Mouse (Mus musculus): ENCODE results near the gene Kcnh1. TPM values are rescaled to one million over a fixed set of nuclear protein-coding genes. Genes with fewer than 3 reads are reported as not detected.

Kcnh1 gene
- total and polyA plus RNA-seq, 3 experiments: not detected

- Histone ChIP-seq H3K9me3 (replicated peaks; ENCODE audit: low read length) (no peaks in the 10 kb centered on the region), H3K9ac (ENCODE audit: insufficient read depth, low read depth) (no peak overlapping the region), H3K79me2 (replicated peaks; ENCODE audit: control insufficient read depth, extremely low read depth, insufficient read depth, poor library complexity, severe bottlenecking) (no peaks in the 10 kb centered on the region), H3K36me3 (replicated peaks in 1 of 2; ENCODE audit: control insufficient read depth in 1 of 2, insufficient read depth in 1 of 2, low read length in 1 of 2) (no peaks in the 10 kb centered on the region), H3K27me3 (replicated peaks) (peaks cover 70% of the 10 kb centered on the region), H3K4me2 (ENCODE audit: insufficient read depth, low read depth, poor library complexity, severe bottlenecking) (no peak overlapping the region), H3K27ac (ENCODE audit: insufficient read depth, low read depth) (no peak overlapping the region), H3K4me3 (replicated peaks in 1 of 3; ENCODE audit: low read depth in 2 of 3, low read length in 2 of 3, poor library complexity in 1 of 3) (no peak overlapping the region), H3K4me1 (ENCODE audit: control insufficient read depth in 1 of 2, insufficient read depth in 2 of 2) (no peaks in the 10 kb centered on the region)
- dilution Hi-C loops (cut with MboI; ENCODE audit: extremely low pct_ligation_motif_present, extremely low pct_unique_long_range_greater_than_20kb, low sequenced_read_pairs) (no loop called here), in situ Hi-C loops (cut with MboI; ENCODE audit: low pct_ligation_motif_present, low pct_unique_long_range_greater_than_20kb, low sequenced_read_pairs) (no loop called here)
- TF ChIP-seq UBTF (IDR thresholded peaks at IDR 0.05; ENCODE audit: low read depth, low read length) (no peak), MAX (IDR thresholded peaks at IDR 0.05; ENCODE audit: low read length) (no peak), POLR2AphosphoS2 (IDR thresholded peaks at IDR 0.05; ENCODE audit: low read depth, low read length) (no peak), ZNF384 (IDR thresholded peaks at IDR 0.05; ENCODE audit: low read depth, low read length) (no peak), USF2 (conservative IDR thresholded peaks at IDR 0.05; ENCODE audit: low read depth, low read length) (no peak), IRF4 (IDR thresholded peaks at IDR 0.05; ENCODE audit: low read depth, low read length) (no peak), CHD2 (IDR thresholded peaks at IDR 0.05; ENCODE audit: low read length) (no peak), RCOR1 (conservative IDR thresholded peaks at IDR 0.05; ENCODE audit: low read depth, low read length) (no peak), USF1 (IDR thresholded peaks at IDR 0.05; ENCODE audit: low read depth, low read length) (no peak), NRF1 (IDR thresholded peaks at IDR 0.05; ENCODE audit: low read depth, low read length) (no peak), KAT2A (IDR thresholded peaks at IDR 0.05; ENCODE audit: insufficient replicate concordance, low read length) (no peak), E2F4 (IDR thresholded peaks at IDR 0.05; ENCODE audit: insufficient replicate concordance, low read depth, low read length) (no peak), PAX5 (IDR thresholded peaks at IDR 0.05; ENCODE audit: low read length) (no peak), ZMIZ1 (IDR thresholded peaks at IDR 0.05; ENCODE audit: low read depth, low read length) (no peak), SIN3A (IDR thresholded peaks at IDR 0.05; ENCODE audit: low read length) (no peak), JUND (conservative IDR thresholded peaks at IDR 0.05; ENCODE audit: low read depth, low read length) (no peak), TCF12 (IDR thresholded peaks at IDR 0.05; ENCODE audit: low read depth, low read length) (no peak), JUN (IDR thresholded peaks at IDR 0.05; ENCODE audit: insufficient read depth, low read depth, low read length) (no peak), NELFE (IDR thresholded peaks at IDR 0.05; ENCODE audit: low read depth, low read length) (no peak), BHLHE40 (IDR thresholded peaks at IDR 0.05; ENCODE audit: low read depth, low read length) (no peak)
- no peak for DNase-seq (ENCODE audit: extremely low read depth)
Measured at GRCm38 (mm10) chr1:192315392-192316070, 125.0 kb downstream of the Kcnh1 start.

GRCm38 (mm10) chr1:192324223-192324622 lies 133.6 kb downstream of the Kcnh1 start:
- no peak overlapping the region for H3K4me3 ChIP-seq (replicated peaks in 1 of 3; ENCODE audit: low read depth in 2 of 3, low read length in 2 of 3, poor library complexity in 1 of 3)
- no peaks in the 10 kb centered on the region for H3K4me1 ChIP-seq (ENCODE audit: control insufficient read depth in 1 of 2, insufficient read depth in 2 of 2)
- peak; percentile 15 to 53; a peak in 2 of 4 replicates for TF ChIP-seq CTCF (conservative IDR thresholded peaks at IDR 0.05 in 1 of 2, IDR thresholded peaks at IDR 0.05 in 1 of 2; ENCODE audit: low read depth in 2 of 2, low read length in 2 of 2)
- no peak for TF ChIP-seq MAFK (IDR thresholded peaks at IDR 0.05; ENCODE audit: insufficient replicate concordance, low read length)
- TF ChIP-seq SMC3 (IDR thresholded peaks at IDR 0.05; ENCODE audit: low read depth, low read length): peak; percentile 20; the same call in 1 of the 2 replicates
- H3K9ac ChIP-seq (ENCODE audit: insufficient read depth, low read depth): no peak overlapping the region
- H3K36me3 ChIP-seq (replicated peaks in 1 of 2; ENCODE audit: control insufficient read depth in 1 of 2, insufficient read depth in 1 of 2, low read length in 1 of 2): no peaks in the 10 kb centered on the region
- in situ Hi-C loops (cut with MboI; ENCODE audit: low pct_ligation_motif_present, low pct_unique_long_range_greater_than_20kb, low sequenced_read_pairs) (no loop called here), dilution Hi-C loops (cut with MboI; ENCODE audit: extremely low pct_ligation_motif_present, extremely low pct_unique_long_range_greater_than_20kb, low sequenced_read_pairs) (no loop called here)
- no peaks in the 10 kb centered on the region for H3K9me3 ChIP-seq (replicated peaks; ENCODE audit: low read length)
- H3K27ac ChIP-seq (ENCODE audit: insufficient read depth, low read depth): no peak overlapping the region
- peaks cover 57% of the 10 kb centered on the region for H3K27me3 ChIP-seq (replicated peaks)
- no peak overlapping the region for H3K4me2 ChIP-seq (ENCODE audit: insufficient read depth, low read depth, poor library complexity, severe bottlenecking)
- H3K79me2 ChIP-seq (replicated peaks; ENCODE audit: control insufficient read depth, extremely low read depth, insufficient read depth, poor library complexity, severe bottlenecking): no peaks in the 10 kb centered on the region
- DNase-seq (ENCODE audit: extremely low read depth): no peak

All from CH12.LX (cell line).